Mouse (Mus musculus): ENCODE data around the gene Alkbh5.

DNA sequence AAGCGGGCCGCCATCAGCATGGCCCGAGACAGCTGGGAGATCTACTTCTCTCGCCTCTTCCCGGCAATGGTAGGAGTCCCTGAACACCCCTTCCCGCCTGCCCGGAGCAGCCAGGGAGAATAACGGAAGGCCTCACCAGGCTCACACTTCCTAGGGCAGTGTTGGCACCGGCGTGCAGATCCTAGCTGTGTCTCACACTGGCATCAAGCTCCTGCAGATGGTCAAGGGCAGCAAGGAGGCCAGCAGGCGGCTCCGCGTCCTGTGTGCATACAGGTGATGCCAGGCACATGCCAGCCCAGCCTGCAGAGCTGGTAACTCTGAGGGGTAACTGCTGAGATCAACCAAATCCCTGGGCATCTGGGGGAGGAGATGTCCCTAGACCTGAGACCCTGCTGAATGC is 28.9 kb upstream of the Alkbh5 start:
- no peak for TF ChIP-seq GATA1 (IDR thresholded peaks at IDR 0.05; ENCODE audit: low read length)
- no peak for TF ChIP-seq TAL1 (IDR thresholded peaks at IDR 0.05; ENCODE audit: low read length)

Data from erythroblast, embryonic 14.5 days (primary cell).